Mouse (Mus musculus) ES-E14 (cell line): Measurements from ENCODE around the gene Msn. TPM values are rescaled to one million over a fixed set of nuclear protein-coding genes. Genes with fewer than 3 reads are reported as not detected.

Experiments
- DNase-seq: peaks from one replicate; pipeline ENCODE4 v3.0.0-alpha.2; 2013; ENCODE audit warnings: low read depth, low spot score
- H3K27ac ChIP-seq: 2 replicates; pipeline ENCODE4 v1.5.1; 2012; ENCODE audit warnings: low read depth, mild to moderate bottlenecking, low read length, moderate library complexity, mixed read lengths; ENCODE audit not compliant: poor library complexity, insufficient read depth, severe bottlenecking
- H3K36me3 ChIP-seq: 2 replicates; pipeline ENCODE4 v1.6.1; 2012; ENCODE audit warnings: mild to moderate bottlenecking, low read length, moderate library complexity, mixed read lengths; ENCODE audit not compliant: control insufficient read depth, poor library complexity, insufficient read depth, severe bottlenecking
- H3K4me1 ChIP-seq, 2 experiments: fragments of 150-350 bp in 1 of 2; sonication (generic) in 1 of 2; 2 replicates each; pipeline ENCODE4 v1.6.1; 2012; ENCODE audit warnings: low read length in 2 of 2, mild to moderate bottlenecking in 1 of 2, mixed read lengths in 1 of 2; ENCODE audit not compliant: control insufficient read depth in 2 of 2, insufficient read depth in 2 of 2, poor library complexity in 1 of 2
- H3K4me3 ChIP-seq, 2 experiments: fragments of 150-350 bp in 1 of 2; sonication (generic) in 1 of 2; 2 replicates each; pipeline ENCODE4 v1.5.1; 2012; ENCODE audit warnings: low read length in 2 of 2, low read depth in 1 of 2, mild to moderate bottlenecking in 1 of 2, mixed read lengths in 1 of 2; ENCODE audit not compliant: insufficient read depth in 1 of 2, poor library complexity in 1 of 2, severe bottlenecking in 1 of 2
- H3K9ac ChIP-seq: 2 replicates; pipeline ENCODE4 v1.6.1; 2012; ENCODE audit warnings: low read depth, mild to moderate bottlenecking, low read length, mixed read lengths; ENCODE audit not compliant: poor library complexity, insufficient read depth, severe bottlenecking
- H3K9me3 ChIP-seq: fragments of 150-350 bp; sonication (generic); 2 replicates; pipeline ENCODE4 v1.6.1; 2012; ENCODE audit warnings: low read depth, mild to moderate bottlenecking, low read length; ENCODE audit not compliant: control insufficient read depth, insufficient read depth
- CHD2 ChIP-seq: IDR thresholded peaks from 2 replicates; pipeline ENCODE4 v1.6.1; 2014; ENCODE audit warnings: mild to moderate bottlenecking, low read depth, low read length, inconsistent platforms
- HCFC1 ChIP-seq: IDR thresholded peaks from 2 replicates; pipeline ENCODE4 v1.6.1; 2012; ENCODE audit warnings: low read length, inconsistent platforms, borderline replicate concordance; ENCODE audit not compliant: insufficient read depth
- MAFK ChIP-seq: IDR thresholded peaks from 2 replicates; pipeline ENCODE4 v1.6.1; 2014; ENCODE audit warnings: mild to moderate bottlenecking, low read depth, low read length, inconsistent platforms; ENCODE audit not compliant: insufficient read depth
- ZC3H11A ChIP-seq: IDR thresholded peaks from 2 replicates; pipeline ENCODE4 v1.6.1; 2012; ENCODE audit warnings: low read depth, mild to moderate bottlenecking, inconsistent platforms, low read length, borderline replicate concordance
- ZNF384 ChIP-seq: IDR thresholded peaks from 2 replicates; pipeline ENCODE4 v1.6.1; 2012; ENCODE audit warnings: low read depth, low read length, inconsistent platforms
- in situ Hi-C, 2 experiments: fragments of 600-800 bp; cut with MboI; formaldehyde crosslinking; loops; one replicate each; pipeline ENCODE4 v1.15.1; 2025; ENCODE audit warnings: low sequenced_read_pairs in 2 of 2, inconsistent platforms in 1 of 2; ENCODE audit not compliant: unreplicated experiment in 2 of 2
- total RNA-seq: library from RNA; depleted of rRNA; stranded (reverse); fragments of 300-350 nt; gene quantifications from 2 replicates; pipeline ENCODE4 v1.2.3, GENCODE M21; 2012; rRNA removed

The Msn gene
- 25.3 and 43.1 TPM in 2 replicates for total RNA-seq

- Histone ChIP-seq H3K4me3 (peak within 1 kb of the TSS; percentile 75 to 92), H3K9ac (peak within 1 kb of the TSS; percentile 83), H3K36me3 (no peaks in the 10 kb centered on the region), H3K9me3 (no peaks in the 10 kb centered on the region), H3K27ac (peak within 1 kb of the TSS; percentile 75), H3K4me1 (no peaks in the 10 kb centered on the region)
- TF ChIP-seq ZNF384 (no peak), MAFK (no peak), HCFC1 (no peak), ZC3H11A (no peak), CHD2 (no peak)
- peak; percentile 33 for DNase-seq
- in situ Hi-C loops: no loop called here
Observed at GRCm38 (mm10) chrX:96095509-96096499, at the start of gene Msn. TSS of gene Msn (plus strand) at chrX:96096042.

GRCm38 (mm10) chrX:96052798-96053197 lies 43.0 kb upstream of the Msn start:
- in situ Hi-C loops: no loop called here
- TF ChIP-seq MAFK: no peak
- no peak for TF ChIP-seq HCFC1
- no peak for TF ChIP-seq ZC3H11A
- Histone ChIP-seq H3K4me1 (0 out of 4 replicates have a peak, but pooled peaks cover 0 to 2% of the 10 kb centered on the region in 2 experiments), H3K36me3 (no peaks in the 10 kb centered on the region), H3K4me3 (no peak overlapping the region), H3K9me3 (no peaks in the 10 kb centered on the region), H3K9ac (no peak overlapping the region), H3K27ac (no peak overlapping the region)
- DNase-seq: peak; percentile 24

- in situ Hi-C loops: no loop called here
- H3K4me3 ChIP-seq: no peak overlapping the region
- H3K36me3 ChIP-seq: no peaks in the 10 kb centered on the region
- DNase-seq: no peak
- no peak overlapping the region for H3K9ac ChIP-seq
- no peaks in the 10 kb centered on the region for H3K9me3 ChIP-seq
- H3K27ac ChIP-seq: no peak overlapping the region
- TF ChIP-seq CHD2 (no peak), ZNF384 (no peak), HCFC1 (no peak), ZC3H11A (no peak)
- no peaks in the 10 kb centered on the region for H3K4me1 ChIP-seq
Observed at GRCm38 (mm10) chrX:96077747-96078146, 18.1 kb upstream of the Msn start.

- no peaks in the 10 kb centered on the region for H3K9me3 ChIP-seq
- no peak overlapping the region for H3K4me3 ChIP-seq
- in situ Hi-C loops: no loop called here
- no peaks in the 10 kb centered on the region for H3K4me1 ChIP-seq
- no peak for DNase-seq
- TF ChIP-seq HCFC1 (no peak), CHD2 (no peak), ZNF384 (no peak), ZC3H11A (no peak), MAFK (no peak)
- no peak overlapping the region for H3K27ac ChIP-seq
- no peaks in the 10 kb centered on the region for H3K36me3 ChIP-seq
- no peak overlapping the region for H3K9ac ChIP-seq
Observed at GRCm38 (mm10) chrX:96086259-96086658, 9.6 kb upstream of the Msn start.
